Mouse (Mus musculus) MEL (cell line): ENCODE results near the gene Lrch4. TPM values are rescaled to one million over a fixed set of nuclear protein-coding genes. Genes with fewer than 3 reads are reported as not detected.
A peak's percentile ranks its signal among the peaks of the same experiment; 100 is the strongest.

ENCODE experiments used
- DNase-seq: peaks from one replicate; pipeline ENCODE4 v3.0.0; 2011; ENCODE audit warnings: low read depth, low spot score
- H3K27ac ChIP-seq: 2 replicates; pipeline ENCODE4 v1.5.1; 2012; ENCODE audit warnings: low read depth, mild to moderate bottlenecking, control low read depth, low read length, moderate library complexity; ENCODE audit not compliant: control insufficient read depth
- H3K27me3 ChIP-seq, 2 experiments: fragments of 150-350 bp in 1 of 2; sonication (generic) in 1 of 2; 2 replicates each; pipeline ENCODE4 v1.6.1; 2012; ENCODE audit warnings: low read length in 2 of 2, mild to moderate bottlenecking in 2 of 2, improper control_type of control experiment in 1 of 2, moderate library complexity in 1 of 2; ENCODE audit not compliant: insufficient read depth in 2 of 2, control insufficient read depth in 1 of 2
- H3K36me3 ChIP-seq, 2 experiments: 2 replicates each; pipeline ENCODE4 v1.6.1; 2012 to 2014; ENCODE audit warnings: low read length in 2 of 2, improper control_type of control experiment in 1 of 2, inconsistent platforms in 1 of 2, mild to moderate bottlenecking in 1 of 2; ENCODE audit not compliant: insufficient read depth in 2 of 2, control insufficient read depth in 1 of 2
- H3K4me1 ChIP-seq, 2 experiments: fragments of 150-350 bp in 1 of 2; sonication (generic) in 1 of 2; 2 replicates each; pipeline ENCODE4 v1.6.1; 2012; ENCODE audit warnings: low read length in 2 of 2, improper control_type of control experiment in 1 of 2, mild to moderate bottlenecking in 1 of 2; ENCODE audit not compliant: insufficient read depth in 2 of 2, control insufficient read depth in 1 of 2
- H3K4me3 ChIP-seq, 2 experiments: fragments of 150-350 bp in 1 of 2; sonication (generic) in 1 of 2; 2 replicates each; pipeline ENCODE4 v1.5.1; 2012; ENCODE audit warnings: low read depth in 2 of 2, low read length in 2 of 2, mild to moderate bottlenecking in 2 of 2, moderate library complexity in 2 of 2, control low read depth in 1 of 2, improper control_type of control experiment in 1 of 2; ENCODE audit not compliant: control insufficient read depth in 1 of 2, insufficient read depth in 1 of 2
- H3K79me2 ChIP-seq: 2 replicates; pipeline ENCODE4 v1.6.1; 2012; ENCODE audit warnings: mild to moderate bottlenecking, low read length, moderate library complexity; ENCODE audit not compliant: control insufficient read depth, poor library complexity, insufficient read depth
- H3K9ac ChIP-seq: 2 replicates; pipeline ENCODE4 v1.6.1; 2012; ENCODE audit warnings: low read depth, mild to moderate bottlenecking, control low read depth, low read length, moderate library complexity; ENCODE audit not compliant: control insufficient read depth, poor library complexity, severe bottlenecking
- H3K9me3 ChIP-seq: fragments of 150-350 bp; sonication (generic); replicated peaks from 2 replicates; pipeline ENCODE4 v1.6.1; 2012; ENCODE audit warnings: mild to moderate bottlenecking, low read length, improper control_type of control experiment, moderate library complexity; ENCODE audit not compliant: insufficient read depth
- CTCF ChIP-seq, 3 experiments: IDR thresholded peaks in 2 of 3; conservative IDR thresholded peaks in 1 of 3; 2 replicates each; pipeline ENCODE4 v1.5.1; 2011 to 2012; ENCODE audit warnings: low read length in 3 of 3, low read depth in 2 of 3, mild to moderate bottlenecking in 2 of 3, improper control_type of control experiment in 1 of 3, inconsistent platforms in 1 of 3, mixed read lengths in 1 of 3, moderate library complexity in 1 of 3; ENCODE audit not compliant: control insufficient read depth in 1 of 3, insufficient read depth in 1 of 3, poor library complexity in 1 of 3, severe bottlenecking in 1 of 3
- ELF1 ChIP-seq: IDR thresholded peaks from 2 replicates; pipeline ENCODE4 v1.6.1; 2014; ENCODE audit warnings: low read depth, mild to moderate bottlenecking, inconsistent platforms, low read length, improper control_type of control experiment, moderate library complexity
- GABPA ChIP-seq: IDR thresholded peaks from 2 replicates; pipeline ENCODE4 v1.6.1; 2012; ENCODE audit warnings: low read depth, mild to moderate bottlenecking, inconsistent platforms, low read length, improper control_type of control experiment, moderate library complexity
- JUND ChIP-seq: IDR thresholded peaks from 2 replicates; pipeline ENCODE4 v1.6.1; 2011; ENCODE audit warnings: low read depth, mild to moderate bottlenecking, improper control_type of control experiment, low read length
- MAFK ChIP-seq: IDR thresholded peaks from 2 replicates; pipeline ENCODE4 v1.6.1; 2011; ENCODE audit warnings: low read depth, mild to moderate bottlenecking, low read length, improper control_type of control experiment, borderline replicate concordance
- MAX ChIP-seq: IDR thresholded peaks from 2 replicates; pipeline ENCODE4 v1.6.1; 2011; ENCODE audit warnings: low read length, improper control_type of control experiment
- MAZ ChIP-seq: IDR thresholded peaks from 2 replicates; pipeline ENCODE4 v1.6.1; 2012; ENCODE audit warnings: low read depth, mild to moderate bottlenecking, inconsistent platforms, low read length, improper control_type of control experiment
- NELFE ChIP-seq: IDR thresholded peaks from 2 replicates; pipeline ENCODE4 v1.6.1; 2011; ENCODE audit warnings: low read depth, low read length, improper control_type of control experiment
- RAD21 ChIP-seq: IDR thresholded peaks from 2 replicates; pipeline ENCODE4 v1.6.1; 2011; ENCODE audit warnings: mild to moderate bottlenecking, low read depth, low read length, improper control_type of control experiment
- SMC3 ChIP-seq: IDR thresholded peaks from 2 replicates; pipeline ENCODE4 v1.6.1; 2011; ENCODE audit warnings: low read depth, low read length, improper control_type of control experiment
- UBTF ChIP-seq: IDR thresholded peaks from 2 replicates; pipeline ENCODE4 v1.6.1; 2012; ENCODE audit warnings: low read depth, mild to moderate bottlenecking, inconsistent platforms, low read length, improper control_type of control experiment, moderate library complexity, borderline replicate concordance; ENCODE audit not compliant: insufficient read depth
- USF1 ChIP-seq: IDR thresholded peaks from 2 replicates; pipeline ENCODE4 v1.6.1; 2014; ENCODE audit warnings: low read depth, mild to moderate bottlenecking, inconsistent platforms, low read length, improper control_type of control experiment, moderate library complexity
- ZC3H11A ChIP-seq: IDR thresholded peaks from 2 replicates; pipeline ENCODE4 v1.6.1; 2012; ENCODE audit warnings: low read depth, mild to moderate bottlenecking, inconsistent platforms, low read length, improper control_type of control experiment
- ZKSCAN1 ChIP-seq: IDR thresholded peaks from 2 replicates; pipeline ENCODE4 v1.6.1; 2012; ENCODE audit warnings: low read depth, mild to moderate bottlenecking, inconsistent platforms, low read length, improper control_type of control experiment, moderate library complexity
- ZMIZ1 ChIP-seq: IDR thresholded peaks from 2 replicates; pipeline ENCODE4 v1.6.1; 2012; ENCODE audit warnings: low read depth, mild to moderate bottlenecking, inconsistent platforms, low read length, improper control_type of control experiment, moderate library complexity
- ZNF384 ChIP-seq: IDR thresholded peaks from 2 replicates; pipeline ENCODE4 v1.6.1; 2012; ENCODE audit warnings: low read depth, mild to moderate bottlenecking, inconsistent platforms, low read length, improper control_type of control experiment
- polyA plus RNA-seq, 2 experiments: library from polyadenylated mRNA; stranded (reverse) in 1 of 2; unstranded in 1 of 2; fragments of >175 nt in 1 of 2; fragments of >200 nt in 1 of 2; gene quantifications; 2 replicates each; pipeline versions ENCODE4 v1.2.1 to v1.2.4; 2012; ENCODE audit warnings: low replicate concordance in 2 of 2, low read depth in 1 of 2; ENCODE audit not compliant: insufficient read length in 2 of 2, insufficient read depth in 1 of 2, missing spikeins in 1 of 2
- total RNA-seq: library from RNA; depleted of rRNA; stranded (reverse); fragments of 300-350 nt; gene quantifications from 2 replicates; pipeline ENCODE4 v1.2.3, GENCODE M21; 2012

Lrch4 gene
- total and polyA plus RNA-seq, 3 experiments: 9.1 to 239 (median 47.0) TPM

- peak; percentile 55 for DNase-seq
- Histone ChIP-seq H3K27ac (no peak overlapping the region), H3K9me3 (no peaks in the 10 kb centered on the region), H3K27me3 (no peaks in the 10 kb centered on the region), H3K9ac (no peak overlapping the region), H3K36me3 (peaks cover 12 to 21% of the 10 kb centered on the region in 2 experiments), H3K4me3 (no peak overlapping the region), H3K79me2 (peaks cover 21% of the 10 kb centered on the region), H3K4me1 (peaks cover 10 to 31% of the 10 kb centered on the region in 2 experiments)
- TF ChIP-seq ELF1 (no peak), UBTF (no peak), CTCF (IDR thresholded peaks at IDR 0.05 in 2 of 3, conservative IDR thresholded peaks at IDR 0.05 in 1 of 3; ENCODE audit: control insufficient read depth in 1 of 3, insufficient read depth in 1 of 3, low read depth in 2 of 3, low read length in 3 of 3, poor library complexity in 1 of 3, severe bottlenecking in 1 of 3) (peak; percentile 36 to 51 (median 46)), RAD21 (peak; percentile 29), SMC3 (peak; percentile 42), ZC3H11A (0 out of 2 replicates have a peak, but pooled peaks have one; percentile 8), ZNF384 (no peak), JUND (no peak), MAZ (no peak), ZMIZ1 (no peak), ZKSCAN1 (no peak), MAFK (no peak)
Measured at GRCm38 (mm10) chr5:137670240-137670639, 41.3 kb downstream of the Lrch4 start.

- Histone ChIP-seq H3K27ac (peak overlapping the region; percentile 10; the same call in 1 of the 2 replicates), H3K9ac (no peak overlapping the region), H3K4me1 (peaks cover 10 to 31% of the 10 kb centered on the region in 2 experiments), H3K4me3 (no peak overlapping the region), H3K9me3 (no peaks in the 10 kb centered on the region), H3K79me2 (peaks cover 25% of the 10 kb centered on the region), H3K36me3 (peaks cover 8 to 21% of the 10 kb centered on the region in 2 experiments), H3K27me3 (no peaks in the 10 kb centered on the region)
- TF ChIP-seq USF1 (peak; percentile 78), GABPA (no peak)
- no peak for DNase-seq
Measured at GRCm38 (mm10) chr5:137671443-137672240, 42.7 kb downstream of the Lrch4 start.

- peaks cover 28% of the 10 kb centered on the region for H3K79me2 ChIP-seq
- H3K9me3 ChIP-seq: no peaks in the 10 kb centered on the region
- peaks cover 3 to 21% of the 10 kb centered on the region in 2 experiments for H3K36me3 ChIP-seq
- H3K4me1 ChIP-seq: peaks cover 10 to 31% of the 10 kb centered on the region in 2 experiments
- H3K9ac ChIP-seq: no peak overlapping the region
- no peaks in the 10 kb centered on the region for H3K27me3 ChIP-seq
- no peak for TF ChIP-seq NELFE
- TF ChIP-seq MAX: no peak
- TF ChIP-seq, all 39 proteins: peak for 0
- no peak for DNase-seq
- H3K4me3 ChIP-seq: no peak overlapping the region
- H3K27ac ChIP-seq: peak overlapping the region; percentile 54
Measured at GRCm38 (mm10) chr5:137672361-137672760, 43.4 kb downstream of the Lrch4 start.
